Mouse (Mus musculus) ovary, postnatal 14 days (tissue): ENCODE data around the gene Abhd12b.

Source experiments
- DNase-seq: peaks from one replicate; pipeline ENCODE4 v3.0.0; 2022; ENCODE audit warnings: low spot score

Gene Abhd12b

DNA sequence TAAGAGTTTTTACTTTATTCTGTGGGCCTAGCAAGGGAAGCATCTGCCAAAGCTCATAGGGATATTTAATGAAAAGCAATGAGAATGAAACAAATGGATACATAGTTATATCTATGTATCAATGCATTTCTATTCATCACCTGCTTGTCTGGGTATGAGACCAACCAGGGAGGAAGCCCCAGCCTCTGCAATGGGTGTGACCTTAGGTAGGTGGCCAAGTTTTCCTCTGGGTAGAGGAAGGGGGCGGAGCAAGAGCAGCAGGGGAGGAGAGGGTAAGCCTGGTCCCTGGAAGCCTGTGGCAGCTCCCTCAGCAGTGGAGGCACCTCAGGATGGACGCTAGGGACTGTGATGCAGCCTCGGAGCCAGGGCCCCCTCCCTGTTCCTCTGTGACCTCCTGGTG is at the start of gene Abhd12b:
Abhd12b (plus strand) TSS at position 301 of the 400 bp plus-strand sequence.
- no peak for DNase-seq

DNA sequence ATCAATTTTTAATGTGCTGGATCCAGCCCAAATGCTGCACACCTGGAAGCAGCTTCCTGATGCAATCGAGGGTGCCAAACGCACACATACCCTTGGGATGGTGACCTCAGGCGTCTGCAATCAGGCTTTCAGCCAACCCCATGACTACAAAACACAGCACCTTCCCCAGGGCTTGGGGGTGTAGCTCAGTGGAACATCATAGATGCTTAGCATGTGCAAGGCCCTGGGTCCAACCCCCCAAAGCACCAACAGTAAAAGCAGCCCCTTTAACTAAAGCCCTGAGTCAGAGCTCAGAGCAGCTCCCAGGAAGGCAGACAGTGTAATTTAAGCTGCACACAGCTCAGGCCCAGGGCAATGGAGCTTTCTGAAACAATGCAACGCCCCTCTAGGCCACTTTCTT is 49.7 kb upstream of the Abhd12b start:
- DNase-seq = no peak

DNA sequence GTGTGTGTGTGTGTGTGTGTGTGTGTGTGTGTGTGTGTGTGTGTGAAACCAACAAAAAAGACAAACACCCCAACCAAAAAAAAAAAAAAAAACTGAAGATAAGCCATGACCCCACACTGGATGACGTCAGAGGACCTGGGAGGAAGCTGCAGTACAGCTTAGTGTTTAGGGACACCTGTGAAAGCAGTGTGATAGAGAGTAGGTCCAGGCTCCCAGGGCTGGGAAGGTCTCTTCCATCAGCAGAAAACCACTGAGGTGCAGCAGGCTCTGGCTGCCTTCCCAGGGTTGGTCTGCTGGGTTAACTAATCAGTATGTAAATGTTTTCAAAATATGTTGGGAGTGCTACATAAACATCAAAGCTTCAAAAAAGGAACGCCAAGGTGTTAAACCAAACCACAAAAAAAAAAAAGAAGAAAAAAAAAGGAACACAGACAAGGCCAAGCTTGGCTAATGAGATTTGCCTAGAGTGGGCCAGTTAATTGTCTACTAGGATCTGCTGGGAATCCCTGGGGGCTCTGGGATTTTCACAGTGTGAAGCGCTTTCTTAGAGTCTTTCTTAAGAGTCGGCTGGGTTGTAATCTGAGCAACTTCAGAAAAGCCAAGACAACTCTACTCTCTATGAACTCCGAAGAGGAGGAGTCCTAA is 49.0 kb upstream of the Abhd12b start:
- no peak for DNase-seq

DNA sequence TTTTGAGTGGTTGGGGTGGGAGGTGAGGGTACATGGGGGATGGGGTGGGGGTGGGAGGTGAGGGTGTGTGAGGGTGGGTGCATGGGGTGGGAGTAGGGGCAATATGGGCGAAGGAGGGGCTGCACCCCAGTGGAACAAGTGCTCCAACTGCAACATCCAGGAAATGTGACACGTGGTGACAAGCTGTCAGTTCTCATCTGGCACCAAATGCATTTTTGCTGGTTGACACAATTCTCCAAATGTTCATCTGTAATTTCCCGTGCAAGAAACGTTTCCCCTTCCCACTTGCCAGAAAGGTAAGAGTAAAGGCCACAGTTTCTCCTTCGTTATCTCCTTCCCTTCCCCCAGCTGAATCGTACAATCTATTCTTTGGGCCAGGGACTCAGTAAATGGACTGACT is 48.1 kb upstream of the Abhd12b start:
- DNase-seq = no peak

DNA sequence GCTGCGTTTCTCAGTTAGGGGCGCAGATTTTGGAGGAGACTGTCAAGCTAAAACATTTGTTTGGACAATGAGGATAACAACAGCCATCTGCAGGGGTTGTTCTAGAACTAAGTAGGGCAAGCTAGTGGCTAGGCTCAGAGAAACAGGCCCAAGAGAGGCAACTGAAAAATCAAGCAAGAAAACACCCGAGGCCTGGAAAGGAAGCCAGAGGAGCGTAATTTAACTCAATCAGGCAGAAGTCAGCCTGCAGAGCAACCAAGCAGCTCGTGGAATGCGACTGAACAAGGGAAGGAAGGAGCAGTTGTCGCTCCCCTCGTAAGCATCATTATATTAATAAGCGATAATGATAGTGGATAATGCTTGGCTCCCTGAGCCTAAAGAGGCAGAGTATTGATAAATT is 47.4 kb upstream of the Abhd12b start:
- no peak for DNase-seq

DNA sequence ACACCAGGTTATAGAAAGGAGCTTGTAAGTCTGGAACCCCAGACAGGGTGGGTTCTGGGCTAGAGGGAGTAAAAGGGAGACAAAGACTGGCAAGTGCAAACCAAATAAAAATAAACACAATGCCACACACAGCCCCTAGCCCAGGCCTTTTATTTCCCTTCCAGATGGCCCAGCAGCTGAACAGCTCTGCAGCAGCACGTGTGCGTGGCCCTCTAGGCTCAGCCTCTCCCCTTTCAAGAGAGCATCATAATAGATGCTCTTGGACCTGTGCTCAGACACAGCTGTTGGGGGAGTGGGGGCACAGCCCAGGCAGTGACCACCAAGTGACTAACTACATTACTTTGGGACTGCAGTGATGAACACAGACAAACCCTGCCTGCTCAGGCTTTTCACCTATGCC is 45.8 kb upstream of the Abhd12b start:
- DNase-seq = no peak

DNA sequence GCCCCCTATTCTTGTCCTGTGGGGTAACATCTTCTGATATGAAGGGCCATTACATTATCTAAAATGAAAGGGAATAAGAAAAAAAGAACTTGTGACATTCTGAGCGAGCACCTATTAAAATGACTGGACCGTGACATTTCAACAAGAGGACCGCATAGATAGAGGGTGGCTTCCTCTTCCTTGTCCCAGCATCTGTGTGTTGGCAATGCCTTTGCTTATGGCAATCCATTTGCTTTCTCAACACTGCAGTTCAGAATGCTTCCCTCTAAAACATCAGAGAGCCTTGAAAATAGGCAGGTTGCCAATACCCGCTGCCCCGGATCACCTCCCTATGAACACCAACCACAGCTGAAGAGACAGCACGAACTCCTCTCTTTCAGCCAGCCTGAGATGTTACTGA is 44.0 kb upstream of the Abhd12b start:
- DNase-seq = no peak

DNA sequence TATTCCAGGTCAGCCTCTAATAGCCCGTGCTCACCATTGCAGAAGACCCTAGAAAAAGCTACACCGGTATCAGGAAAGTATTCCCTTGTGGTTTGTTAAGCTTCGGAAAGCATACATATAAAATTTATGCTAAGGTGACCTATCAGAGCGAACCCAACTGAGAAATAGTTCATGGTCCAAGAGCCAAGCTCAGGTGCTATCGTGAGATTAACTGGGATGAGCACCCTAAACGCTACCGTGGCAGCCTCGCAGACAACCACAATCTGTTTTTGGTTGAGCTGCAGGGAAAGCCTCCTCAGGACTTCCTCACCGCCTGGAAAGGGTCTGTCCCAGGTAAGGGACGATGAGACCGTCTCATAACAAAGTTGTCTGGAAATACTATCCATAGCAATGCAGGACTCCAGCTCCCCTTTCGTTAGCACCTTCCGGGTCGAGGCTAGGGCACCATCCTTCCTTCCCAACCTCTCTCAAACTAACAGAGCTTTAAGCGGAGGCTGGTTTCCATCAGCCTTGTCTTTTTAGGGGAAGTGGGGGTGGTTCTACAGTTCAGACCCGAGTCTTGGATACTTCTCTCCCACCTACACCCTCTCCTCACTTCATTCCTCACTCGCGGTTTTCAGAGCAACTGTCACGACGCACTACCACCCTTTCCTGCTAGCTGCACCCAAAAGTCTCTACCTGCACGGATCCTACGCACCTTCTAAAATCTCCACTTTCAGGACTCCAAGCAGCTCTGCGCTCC is 43.4 kb upstream of the Abhd12b start:
- DNase-seq = no peak

DNA sequence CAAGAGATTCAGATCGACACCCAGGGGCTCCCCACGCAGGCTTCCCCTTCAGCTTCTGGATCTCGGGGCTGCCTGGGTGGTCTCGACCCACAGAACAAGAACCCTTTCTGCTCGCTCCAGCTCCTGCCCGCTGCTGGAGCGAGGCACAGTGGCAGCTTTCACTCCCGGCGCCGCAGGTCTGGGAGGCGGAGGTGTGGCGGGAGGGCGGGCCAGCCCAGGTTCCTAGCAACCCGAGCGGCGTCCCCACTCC is 42.9 kb upstream of the Abhd12b start:
- DNase-seq = no peak

DNA sequence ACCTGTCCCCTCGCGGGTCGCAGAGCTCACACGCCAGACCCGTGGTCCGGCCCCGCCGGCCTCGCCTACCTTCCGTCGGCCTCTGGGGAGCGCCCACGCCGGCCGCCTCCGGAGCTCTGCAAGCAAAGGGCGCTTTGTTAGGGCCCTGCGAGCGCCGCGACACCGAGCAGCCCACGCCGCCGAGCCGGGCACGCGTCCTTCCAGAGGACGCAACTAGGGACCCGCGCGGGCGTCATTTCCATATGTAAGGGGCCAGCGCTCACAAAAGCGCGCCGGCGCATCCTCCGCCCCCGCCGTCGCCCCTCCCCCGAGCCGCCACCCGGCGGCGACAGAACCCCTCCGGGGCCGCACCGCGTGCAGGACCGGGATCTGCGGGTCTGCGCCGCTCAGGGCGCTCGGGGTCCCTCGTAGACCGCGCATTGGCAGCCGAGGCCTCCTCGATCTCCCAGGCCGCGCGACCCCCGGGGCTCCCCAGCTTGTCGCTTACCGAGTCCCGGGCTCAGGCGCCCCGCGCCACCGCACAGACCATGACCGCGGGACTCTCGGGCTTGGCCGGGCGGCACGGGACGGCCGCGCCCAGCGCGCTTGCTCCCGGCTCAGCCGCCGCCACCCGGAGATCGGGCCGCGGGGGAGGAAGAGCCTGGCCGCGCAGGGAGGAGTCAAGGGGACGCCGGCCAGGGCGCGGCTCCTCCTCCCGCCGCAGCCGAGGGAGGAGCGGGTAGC is 42.4 kb upstream of the Abhd12b start:
- peak; percentile 66 for DNase-seq

DNA sequence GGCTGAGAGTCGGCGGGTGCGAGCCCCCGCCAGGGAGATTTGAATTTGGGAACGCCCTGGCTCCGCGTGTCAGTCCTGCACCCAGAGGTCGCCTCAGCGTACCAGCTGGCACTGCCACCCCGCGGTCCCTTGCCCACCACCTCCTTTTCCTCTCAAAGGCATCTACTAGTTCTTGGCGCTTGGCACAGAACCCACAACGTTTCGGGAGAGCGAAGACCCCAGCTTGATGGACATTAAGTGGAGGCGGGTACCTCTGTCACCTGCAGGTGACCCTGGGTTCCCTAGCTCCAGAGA is 41.9 kb upstream of the Abhd12b start:
- DNase-seq = no peak

DNA sequence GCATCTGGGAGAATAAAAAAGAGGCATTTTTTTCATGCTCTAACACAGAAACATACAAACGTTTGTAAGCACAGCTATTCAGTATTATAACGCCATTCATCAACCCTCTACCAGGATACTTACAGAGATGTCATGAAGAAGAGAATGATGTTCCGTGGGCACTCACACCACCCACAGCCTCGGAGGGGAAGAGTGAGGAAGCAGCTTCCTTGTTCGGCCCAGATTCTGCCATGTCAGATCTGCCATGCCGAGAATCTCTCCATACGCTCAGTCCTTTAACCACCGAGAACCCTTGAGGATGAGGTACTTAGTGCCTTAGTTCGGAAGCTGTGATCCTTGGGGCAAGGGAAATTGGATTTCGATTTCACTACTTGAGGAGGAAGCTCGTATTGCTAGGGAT is 40.6 kb upstream of the Abhd12b start, which contains the start of gene Nin:
Nin (minus strand) TSS at position 367 of the 400 bp plus-strand sequence.
- no peak for DNase-seq

DNA sequence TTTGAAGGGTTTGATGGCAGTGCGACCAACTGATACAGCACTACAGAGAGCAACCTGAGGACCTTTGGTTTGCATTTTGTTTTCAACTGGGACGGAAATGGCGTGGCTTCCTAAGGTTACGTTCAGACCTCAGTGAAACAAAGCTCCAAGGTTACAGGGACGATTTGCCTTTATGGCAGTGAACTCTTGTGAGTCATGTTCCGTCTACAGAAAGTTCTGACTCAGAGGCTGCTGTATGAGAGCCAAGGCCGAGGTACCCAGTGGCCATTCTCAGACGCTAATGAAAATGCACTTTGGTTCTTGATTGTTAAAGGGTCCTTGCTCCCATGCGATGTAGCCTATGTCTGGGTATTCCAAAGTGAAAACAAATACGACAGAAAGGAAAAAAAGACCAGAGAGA is 36.8 kb upstream of the Abhd12b start:
- DNase-seq = no peak

DNA sequence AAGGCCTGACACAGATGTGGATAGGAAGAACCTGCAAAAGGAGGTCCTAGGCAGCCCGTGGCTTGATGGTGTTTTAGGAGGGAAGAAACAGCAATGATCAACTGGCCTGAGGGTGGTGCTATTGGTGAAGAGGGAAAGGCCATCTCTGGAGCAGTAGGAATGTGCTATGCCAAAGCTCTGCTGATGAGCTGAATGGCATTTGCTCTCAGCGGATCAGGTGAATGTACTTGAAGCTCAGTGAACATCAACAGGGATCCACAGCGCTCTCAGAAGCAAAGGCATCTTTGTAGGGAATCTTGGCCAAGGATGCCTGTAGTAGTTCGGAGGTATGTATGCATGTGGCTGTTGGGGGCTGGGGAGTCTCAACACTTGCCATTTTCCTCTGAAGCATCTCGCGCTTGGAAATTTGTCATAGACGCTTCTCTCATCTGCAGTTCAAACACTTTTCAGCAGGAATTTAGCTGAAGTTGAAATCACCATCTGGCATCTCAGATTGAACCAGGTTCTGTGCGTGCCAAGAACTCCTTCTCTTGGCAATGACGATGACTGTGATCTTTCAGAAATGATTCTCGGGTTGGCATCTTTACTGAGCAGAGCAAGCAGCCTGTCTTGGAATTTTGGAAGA is 35.1 kb upstream of the Abhd12b start:
- DNase-seq = no peak

DNA sequence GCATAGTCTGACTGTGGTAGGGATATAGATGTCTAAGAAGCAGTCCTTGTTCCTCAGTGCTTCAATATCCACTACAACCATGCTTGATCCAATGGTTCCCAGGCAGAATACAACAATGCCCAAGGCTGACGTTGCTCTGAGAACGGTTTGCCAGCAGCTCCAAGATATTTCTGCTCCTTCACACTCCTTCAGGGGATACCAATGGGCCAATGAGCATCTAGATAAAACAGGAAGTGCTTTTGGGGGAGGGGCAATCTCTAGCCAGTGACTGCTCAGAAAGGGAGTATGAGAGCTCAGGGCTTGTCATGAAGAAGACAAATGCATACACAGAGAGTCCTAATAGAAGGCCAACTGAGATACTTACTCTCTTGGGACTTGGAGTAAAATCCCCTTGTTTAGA is 34.4 kb upstream of the Abhd12b start:
- DNase-seq = no peak

DNA sequence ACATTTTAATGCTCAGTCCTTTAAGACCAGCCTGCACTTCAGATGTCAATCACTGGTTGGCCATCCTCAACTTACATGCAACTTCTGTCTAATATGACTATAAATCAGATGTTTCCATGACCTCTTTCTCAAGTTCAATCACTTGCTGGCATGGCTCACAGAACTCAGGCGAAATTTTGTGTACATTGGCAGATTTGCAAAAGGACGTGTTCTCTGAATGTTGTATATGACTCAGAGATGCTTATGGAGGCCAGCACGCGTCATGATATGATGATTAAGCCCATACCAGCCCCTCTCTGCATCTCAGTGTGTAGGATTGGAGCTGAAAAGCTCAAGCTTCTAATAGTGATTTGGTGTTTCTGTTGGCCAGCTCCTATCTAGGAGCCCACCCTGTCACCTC is 27.3 kb upstream of the Abhd12b start:
- DNase-seq = no peak

DNA sequence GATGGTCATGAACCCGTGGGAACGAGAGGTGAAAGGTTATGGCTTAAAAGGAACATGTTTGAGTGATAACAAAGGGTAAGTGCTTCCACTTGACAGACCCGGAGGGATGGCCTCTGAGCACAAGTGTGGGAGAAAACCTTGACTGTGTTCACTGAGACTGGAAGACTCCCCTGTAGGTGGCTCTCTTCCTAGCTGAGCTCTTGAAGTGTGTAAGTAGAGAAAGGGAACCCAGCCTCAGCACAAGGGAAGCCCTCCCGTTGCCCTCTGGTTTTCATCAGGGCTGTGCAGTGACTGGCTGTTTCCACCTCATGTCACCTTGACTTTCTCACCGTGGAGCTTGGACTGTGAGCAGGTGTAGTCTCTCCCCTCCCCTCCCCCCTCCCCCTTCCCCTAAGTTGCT is 24.8 kb upstream of the Abhd12b start:
- DNase-seq = no peak

DNA sequence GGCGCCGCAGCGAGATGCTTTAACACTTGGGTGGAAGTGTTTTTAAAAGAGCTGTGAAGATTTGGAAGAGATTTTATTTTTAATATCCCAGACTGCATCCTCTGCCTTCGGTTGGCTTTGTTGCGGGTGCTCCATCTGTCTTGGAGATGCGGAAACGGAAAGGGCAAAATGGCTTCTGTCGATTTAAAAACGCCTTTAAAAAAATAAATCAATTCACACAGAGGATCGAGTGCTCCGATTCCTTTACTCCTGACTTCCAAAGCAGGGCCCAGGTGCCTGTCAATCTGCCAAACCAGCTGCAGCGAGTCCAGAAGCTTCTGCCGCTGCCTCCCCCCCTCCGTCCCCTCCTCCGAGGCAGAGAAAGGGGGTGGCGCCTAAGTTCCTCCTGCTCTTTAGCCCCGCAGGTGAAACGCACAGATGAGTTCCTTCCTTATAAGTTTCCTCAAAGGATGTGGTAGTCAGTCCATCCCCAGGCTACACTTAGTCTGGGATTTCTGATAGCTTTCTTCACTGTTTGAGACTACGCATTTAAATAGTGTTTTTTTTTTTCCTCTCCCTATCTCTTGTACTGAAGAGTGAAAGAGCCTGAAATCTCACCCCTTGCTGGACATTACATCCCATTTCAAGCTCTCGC is 22.8 kb upstream of the Abhd12b start:
- DNase-seq = peak; percentile 27

DNA sequence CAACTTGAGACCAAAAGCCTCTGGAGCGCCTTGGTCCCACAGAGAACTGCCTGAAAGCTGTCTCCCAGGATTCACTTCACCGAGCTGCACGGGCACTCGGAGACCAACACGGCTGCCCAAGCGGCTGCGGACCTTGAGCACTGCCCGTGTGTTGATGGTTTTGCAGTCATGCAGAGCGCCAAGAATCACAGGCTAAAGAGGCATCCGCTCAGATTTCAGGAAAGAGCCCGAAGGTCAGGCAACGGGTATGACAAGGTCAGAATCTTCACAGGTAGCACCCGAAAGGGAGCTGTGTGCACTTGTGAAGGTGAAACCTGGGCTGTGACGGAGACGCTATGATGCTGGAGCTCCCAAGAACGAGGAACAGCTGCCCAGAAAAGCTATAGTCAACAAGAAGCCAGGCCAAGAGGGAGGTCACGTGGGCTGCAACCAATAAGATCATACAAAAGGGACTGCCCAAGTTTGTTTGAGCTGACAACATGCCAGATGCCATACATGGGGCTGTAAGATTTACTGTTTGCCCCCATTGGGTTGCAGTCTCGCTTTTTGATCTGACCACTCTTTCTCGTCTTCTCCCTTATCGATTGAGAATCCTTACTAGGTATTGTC is 19.2 kb upstream of the Abhd12b start:
- DNase-seq = no peak

DNA sequence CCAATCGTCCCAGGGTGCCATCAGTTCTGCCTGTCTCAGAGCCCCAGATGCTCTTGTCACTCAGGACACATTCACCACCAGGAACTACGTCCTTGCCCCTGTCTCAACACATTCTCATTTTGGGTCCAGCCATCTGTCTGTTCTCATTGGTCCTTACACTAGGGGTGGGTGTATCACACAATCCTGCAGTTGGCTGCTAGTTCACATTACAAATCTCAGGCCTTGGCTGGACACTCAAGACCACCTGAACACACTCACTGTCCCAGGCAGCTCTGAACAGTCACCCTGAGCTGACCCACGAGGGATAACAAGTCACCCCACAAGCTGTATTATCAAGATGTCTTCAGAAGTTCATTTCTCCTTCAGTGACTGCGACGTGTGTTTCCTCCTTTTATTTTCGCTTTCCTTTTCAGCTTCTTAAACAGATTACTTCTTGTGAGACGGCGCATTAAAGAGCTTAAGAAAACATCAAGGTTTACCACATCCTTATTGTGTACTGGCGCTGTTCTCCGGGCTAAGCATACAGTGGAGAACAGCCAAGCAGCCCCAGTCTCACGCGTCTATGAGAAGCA is 17.7 kb upstream of the Abhd12b start:
- no peak for DNase-seq

DNA sequence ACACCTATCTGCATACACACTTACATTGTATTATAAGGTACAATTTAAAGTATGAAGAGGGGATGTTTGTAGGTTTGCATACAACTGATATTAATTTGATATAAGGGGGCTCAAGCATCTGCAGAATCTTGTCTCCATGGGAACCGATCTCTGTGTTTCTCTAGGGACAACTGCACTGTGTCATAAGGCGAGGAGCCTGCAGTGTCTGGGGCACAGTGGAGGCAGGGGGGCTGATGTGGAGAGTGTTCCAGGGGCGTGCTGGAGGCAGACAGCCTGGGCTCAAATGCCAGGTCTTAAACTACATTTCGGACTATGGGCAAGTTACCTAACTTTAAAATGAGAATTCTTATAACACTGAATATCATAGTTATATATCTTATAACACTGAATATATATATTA is 16.8 kb upstream of the Abhd12b start:
- no peak for DNase-seq

DNA sequence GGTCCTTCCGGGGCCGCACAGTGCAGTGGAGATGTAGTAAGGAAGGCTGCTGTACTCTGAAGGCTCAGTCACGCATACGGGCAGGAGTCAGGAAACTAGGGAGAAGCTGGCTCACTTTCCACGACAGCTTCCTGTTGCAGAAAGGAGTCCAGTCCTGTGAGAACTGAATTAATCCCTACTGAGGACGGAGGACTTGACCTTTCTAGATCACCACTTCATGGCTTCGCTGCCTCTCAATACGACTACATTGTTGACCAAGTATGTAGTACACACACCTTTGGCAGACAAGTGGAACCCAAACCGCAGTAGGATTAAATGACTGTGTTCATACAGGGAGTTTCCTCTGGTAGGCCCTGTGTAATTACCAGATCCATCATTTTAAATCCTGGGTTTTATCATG is 16.3 kb upstream of the Abhd12b start:
- DNase-seq = no peak
